Comparison of ENCODE assay signal across 11 mouse cellular contexts in genomic region chr17:66350127-66350526, GRCm38 (mm10).
DNase-seq lines count a peak whose midpoint lies in the region; ATAC-seq lines count a peak whose summit lies in the region.
"Had no signal": no experiment of that assay in that cellular context is flagged by ENCODE, and none has a peak within 500 bp of the region (broad histone marks: within the 10 kb centered on the region; RNA-seq: fewer than 3 reads in every experiment).

No protein-coding gene starts in this region.

- intact Hi-C loops in heart, postnatal 25 days (cut with DNase I): loop anchor here (5.0 kb wide), 1 partner anchor 97 kb away; the partner anchor contains the start of gene Mtcl1

- peak; percentile 85 for ATAC-seq in limb, embryonic 13.5 days (ENCODE audit: low FRiP score, low read depth)

- 67% methylated on average over 15 of the region's 15 CpGs for WGBS in embryonic facial prominence, embryonic 10.5 days
- WGBS in limb, embryonic 13.5 days: 29% methylated on average over 15 of the region's 15 CpGs

- H3K4me3 ChIP-seq in embryonic facial prominence, embryonic 10.5 days: no peak overlapping the region
- H3K4me3 ChIP-seq in limb, embryonic 13.5 days: no peak overlapping the region

- DNase-seq in heart, adult 18-20 months: peak; percentile 32 to 41
- DNase-seq in heart, postnatal 25 days (ENCODE audit: low spot score): no peak
- DNase-seq in embryonic facial prominence, embryonic 10.5 days (ENCODE audit: low spot score): peak; percentile 33
- DNase-seq in heart, adult 8-10 months (ENCODE audit: low spot score): peak; percentile 22
- DNase-seq in spleen, postnatal 36 days (ENCODE audit: low spot score in 2 of 2): no peak
- no peak for DNase-seq in thymus, postnatal 25 days
- no peak for DNase-seq in spleen, adult 18-20 months
- DNase-seq: thymus, adult 18-20 months had no signal

- H3K4me2 ChIP-seq in limb, embryonic 13.5 days (replicated peaks): peak overlapping the region; percentile 42
- H3K4me2 ChIP-seq: hindbrain, embryonic 14.5 days had no signal

- no peak overlapping the region for H3K27ac ChIP-seq in embryonic facial prominence, embryonic 10.5 days (replicated peaks)
- H3K27ac ChIP-seq in limb, embryonic 13.5 days: no peak overlapping the region
- H3K27ac ChIP-seq: macrophage had no signal

- peaks cover 51% of the 10 kb centered on the region for H3K36me3 ChIP-seq in embryonic facial prominence, embryonic 10.5 days (replicated peaks)
- peaks cover 3% of the 10 kb centered on the region; the same call in 1 of the 2 replicates for H3K36me3 ChIP-seq in limb, embryonic 13.5 days

- no peak overlapping the region for H3K9ac ChIP-seq in limb, embryonic 13.5 days
- H3K9ac ChIP-seq: hindbrain, embryonic 14.5 days had no signal

- H3K9me3 ChIP-seq in embryonic facial prominence, embryonic 10.5 days: no peaks in the 10 kb centered on the region
- no peaks in the 10 kb centered on the region for H3K9me3 ChIP-seq in limb, embryonic 13.5 days

- H3K27me3 ChIP-seq in embryonic facial prominence, embryonic 10.5 days (replicated peaks; ENCODE audit: low read depth, poor library complexity, severe bottlenecking): no peaks in the 10 kb centered on the region
- no peaks in the 10 kb centered on the region for H3K27me3 ChIP-seq in limb, embryonic 13.5 days

- H3K4me1 ChIP-seq in embryonic facial prominence, embryonic 10.5 days: peaks cover 44% of the 10 kb centered on the region
- H3K4me1 ChIP-seq in limb, embryonic 13.5 days: peaks cover 35% of the 10 kb centered on the region

Comparison
In these comparisons a context has a peak if more than half of its experiments do, and no peak if none do; other contexts are left out.
1. DNase-seq: peak in heart, adult 18-20 months (2 of 2), embryonic facial prominence, embryonic 10.5 days (single experiment) and heart, adult 8-10 months (single experiment); none in heart, postnatal 25 days (single experiment), spleen, postnatal 36 days (0 of 2), thymus, postnatal 25 days (single experiment) and spleen, adult 18-20 months (0 of 2).